30 mouse cellular contexts compared by ENCODE assay signal in the genomic region with DNA sequence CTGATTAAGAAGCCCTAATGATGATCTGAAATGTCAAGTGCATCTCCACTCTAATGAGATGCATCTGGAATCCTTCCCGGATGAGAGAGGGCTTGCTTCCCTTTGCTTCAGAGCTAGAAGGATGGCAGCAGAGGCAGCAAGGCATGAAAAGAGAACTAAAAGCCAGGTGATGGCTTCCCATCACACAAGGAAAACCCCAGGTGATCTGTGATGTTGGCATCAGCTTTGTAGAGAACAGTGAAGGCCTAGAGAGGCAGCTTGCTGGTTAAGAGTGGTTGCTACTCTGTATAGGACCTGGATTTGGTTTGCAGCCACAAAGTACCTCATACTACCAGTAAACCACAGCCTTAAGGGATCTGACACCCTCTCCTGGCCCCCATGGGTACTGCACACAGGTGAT.
DNase-seq lines count a peak whose midpoint lies in the region; ATAC-seq and TF ChIP-seq lines count a peak whose summit lies in the region.
"Had no signal": no experiment of that assay in that cellular context is flagged by ENCODE, and none has a peak within 500 bp of the region (broad histone marks: within the 10 kb centered on the region; RNA-seq: fewer than 3 reads in every experiment).

No protein-coding gene starts in this region.

- no peak overlapping the region for H3K4me2 ChIP-seq in kidney, postnatal 0 days (ENCODE audit: low read length)
- no peak overlapping the region for H3K4me2 ChIP-seq in midbrain, embryonic 16.5 days (ENCODE audit: low read length)
- H3K4me2 ChIP-seq: forebrain, embryonic 13.5 days; heart, embryonic 11.5 days; hindbrain, embryonic 12.5 days; limb, embryonic 13.5 days; liver, embryonic 11.5 days; midbrain, embryonic 13.5 days; neural tube, embryonic 15.5 days had no signal

- no peak for ATAC-seq in kidney, postnatal 0 days (replicated peaks; ENCODE audit: low FRiP score, low read depth)
- no peak for ATAC-seq in midbrain, embryonic 16.5 days
- ATAC-seq: activated CD4-positive, CD25-positive, alpha-beta regulatory T cell, adult 4 months; forebrain, embryonic 13.5 days; midbrain, embryonic 13.5 days had no signal

- no peak overlapping the region for H3K4me3 ChIP-seq in kidney, postnatal 0 days (replicated peaks; ENCODE audit: low read depth, low read length)
- H3K4me3 ChIP-seq in limb, embryonic 10.5 days: no peak overlapping the region
- no peak overlapping the region for H3K4me3 ChIP-seq in midbrain, embryonic 16.5 days (ENCODE audit: low read depth, low read length)
- H3K4me3 ChIP-seq: forebrain, embryonic 13.5 days; hindbrain, embryonic 12.5 days; limb, embryonic 13.5 days; megakaryocyte, embryonic 14.5 days; midbrain, embryonic 13.5 days; neural tube, embryonic 15.5 days had no signal

- TF ChIP-seq CTCF in kidney, postnatal 0 days (IDR thresholded peaks at IDR 0.05; ENCODE audit: low read depth): 0 out of 2 replicates have a peak, but pooled peaks have one; percentile 8

- no peak overlapping the region for H3K27ac ChIP-seq in kidney, postnatal 0 days
- no peak overlapping the region for H3K27ac ChIP-seq in limb, embryonic 10.5 days
- H3K27ac ChIP-seq in midbrain, embryonic 16.5 days (ENCODE audit: low read length): no peak overlapping the region
- H3K27ac ChIP-seq: forebrain, embryonic 13.5 days; hindbrain, embryonic 12.5 days; limb, embryonic 13.5 days; midbrain, embryonic 13.5 days; neural tube, embryonic 15.5 days had no signal

- WGBS in kidney, postnatal 0 days: 88% methylated on average over 1 of the region's 1 CpGs
- 82% methylated on average over 1 of the region's 1 CpGs for WGBS in limb, embryonic 10.5 days
- 54% methylated on average over 1 of the region's 1 CpGs for WGBS in midbrain, embryonic 16.5 days

- H3K36me3 ChIP-seq in kidney, postnatal 0 days (ENCODE audit: insufficient read depth, low read length): no peaks in the 10 kb centered on the region
- no peaks in the 10 kb centered on the region for H3K36me3 ChIP-seq in limb, embryonic 10.5 days
- H3K36me3 ChIP-seq in midbrain, embryonic 16.5 days (ENCODE audit: control insufficient read depth, insufficient read depth, low read length): no peaks in the 10 kb centered on the region
- H3K36me3 ChIP-seq: hindbrain, embryonic 12.5 days; limb, embryonic 13.5 days; midbrain, embryonic 13.5 days; neural tube, embryonic 15.5 days had no signal

- peak; percentile 60 to 62 for DNase-seq in cerebellum, postnatal 10 days
- no peak for DNase-seq in cerebellum, postnatal 4 days (ENCODE audit: low spot score in 2 of 2)
- no peak for DNase-seq in kidney, postnatal 0 days (ENCODE audit: low spot score)
- no peak for DNase-seq in kidney, adult 8-10 months
- DNase-seq in retina, postnatal 1 day: peak; percentile 36
- no peak for DNase-seq in retina, embryonic 14.5 days (ENCODE audit: low spot score)
- no peak for DNase-seq in limb, embryonic 10.5 days (ENCODE audit: low spot score)
- DNase-seq: adrenal gland, adult 8-10 months; cerebellum, adult 11-12 months; cerebellum, postnatal 25 days; gastrocnemius, postnatal 10 days; heart, postnatal 36 days; kidney, adult 18-20 months; kidney, postnatal 4 days; layer of hippocampus, adult 9-11 months; lung, postnatal 4 days; right cerebral cortex, adult 18-20 months; right cerebral cortex, postnatal 4 days; thymus, postnatal 4 days had no signal

- no peak overlapping the region for H3K9ac ChIP-seq in kidney, postnatal 0 days (ENCODE audit: low read depth, low read length)
- H3K9ac ChIP-seq in midbrain, embryonic 16.5 days (ENCODE audit: low read depth, low read length): no peak overlapping the region
- H3K9ac ChIP-seq: forebrain, embryonic 13.5 days; hindbrain, embryonic 12.5 days; limb, embryonic 13.5 days; midbrain, embryonic 13.5 days; neural tube, embryonic 15.5 days had no signal

- H3K4me1 ChIP-seq in kidney, postnatal 0 days (replicated peaks; ENCODE audit: insufficient read depth, low read length): no peaks in the 10 kb centered on the region
- H3K4me1 ChIP-seq in limb, embryonic 10.5 days: no peaks in the 10 kb centered on the region
- 0 out of 2 replicates have a peak, but pooled peaks cover 3% of the 10 kb centered on the region for H3K4me1 ChIP-seq in midbrain, embryonic 16.5 days (ENCODE audit: control insufficient read depth, insufficient read depth, low read length)
- H3K4me1 ChIP-seq: forebrain, embryonic 13.5 days; hindbrain, embryonic 12.5 days; limb, embryonic 13.5 days; megakaryocyte, embryonic 14.5 days had no signal

- no peaks in the 10 kb centered on the region for H3K27me3 ChIP-seq in kidney, postnatal 0 days (ENCODE audit: insufficient read depth, low read length)
- H3K27me3 ChIP-seq in limb, embryonic 10.5 days (ENCODE audit: low read depth, poor library complexity, severe bottlenecking): no peaks in the 10 kb centered on the region
- H3K27me3 ChIP-seq in midbrain, embryonic 16.5 days (ENCODE audit: control insufficient read depth, insufficient read depth, low read depth, low read length): no peaks in the 10 kb centered on the region
- H3K27me3 ChIP-seq: CH12.LX; forebrain, embryonic 13.5 days; hindbrain, embryonic 12.5 days; limb, embryonic 13.5 days; megakaryocyte, embryonic 14.5 days; midbrain, embryonic 13.5 days; neural tube, embryonic 15.5 days had no signal

- H3K9me3 ChIP-seq in kidney, postnatal 0 days (replicated peaks; ENCODE audit: low read length): no peaks in the 10 kb centered on the region
- no peaks in the 10 kb centered on the region for H3K9me3 ChIP-seq in limb, embryonic 10.5 days (replicated peaks)
- no peaks in the 10 kb centered on the region for H3K9me3 ChIP-seq in midbrain, embryonic 16.5 days (replicated peaks; ENCODE audit: control insufficient read depth, low read length, poor library complexity, severe bottlenecking)
- H3K9me3 ChIP-seq: hindbrain, embryonic 12.5 days; limb, embryonic 13.5 days; midbrain, embryonic 13.5 days; neural tube, embryonic 15.5 days had no signal

Comparison
In these comparisons a context has a peak if more than half of its experiments do, and no peak if none do; other contexts are left out.
1. DNase-seq: peak in cerebellum, postnatal 10 days (2 of 2) and retina, postnatal 1 day (single experiment); none in cerebellum, postnatal 4 days (0 of 2), kidney, postnatal 0 days (single experiment), kidney, adult 8-10 months (0 of 2), retina, embryonic 14.5 days (single experiment) and limb, embryonic 10.5 days (single experiment).